Mouse (Mus musculus): ENCODE measurements around the gene Cbln3.

The Cbln3 gene

GRCm38 (mm10) chr14:55852646-55853551 is 31.3 kb downstream of the Cbln3 start:
- in situ Hi-C loops (cut with MboI, MseI): no loop called here

DNA sequence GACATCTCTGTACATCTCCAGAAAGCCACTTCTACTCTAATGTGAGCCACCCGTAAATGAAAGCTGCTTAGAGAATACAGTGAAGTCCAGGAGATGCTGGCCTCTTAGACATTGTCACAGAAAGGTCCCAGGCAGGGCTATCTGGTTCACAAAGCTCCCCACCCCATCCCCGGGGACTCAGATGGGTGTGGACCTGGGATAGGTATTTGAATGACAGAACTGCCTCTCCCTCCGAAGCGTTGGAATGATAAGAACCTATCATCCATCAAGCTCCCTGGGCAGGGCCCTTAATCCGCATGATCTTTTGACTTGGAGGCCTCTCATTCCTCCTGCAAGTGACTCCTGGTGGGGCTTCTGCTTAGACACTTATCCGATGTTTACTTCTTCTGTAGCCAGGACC is 33.3 kb downstream of the Cbln3 start:
- in situ Hi-C loops (cut with MboI, MseI): no loop called here

- in situ Hi-C loops (cut with MboI, MseI): no loop called here
Measured at GRCm38 (mm10) chr14:55845506-55846294, 38.5 kb downstream of the Cbln3 start.

DNA sequence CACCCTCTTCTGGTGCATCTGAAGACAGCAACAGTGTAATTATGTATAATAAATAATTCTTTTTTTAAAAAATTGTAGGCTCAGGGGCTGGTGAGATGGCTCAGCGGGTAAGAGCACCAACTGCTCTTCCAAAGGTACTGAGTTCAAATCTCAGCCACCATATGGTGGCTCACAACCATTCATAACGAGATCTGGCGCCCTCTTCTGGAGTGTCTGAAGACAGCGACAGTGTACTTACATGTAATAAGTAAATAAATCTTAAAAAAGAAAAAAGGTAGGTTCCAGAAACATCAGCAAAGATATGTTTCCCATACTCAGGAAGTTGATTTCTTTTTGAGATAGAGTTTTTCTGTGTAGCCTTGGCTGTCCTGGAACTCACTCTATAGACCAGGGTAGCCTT is 41.4 kb downstream of the Cbln3 start:
- in situ Hi-C loops (cut with MboI, MseI): no loop called here

GRCm38 (mm10) chr14:55840853-55841366 is 43.3 kb downstream of the Cbln3 start:
- in situ Hi-C loops (cut with MboI, MseI): no loop called here

- in situ Hi-C loops (cut with MboI, MseI): no loop called here
Measured at GRCm38 (mm10) chr14:55838740-55839139, 45.5 kb downstream of the Cbln3 start.

GRCm38 (mm10) chr14:55838312-55838711 is 45.9 kb downstream of the Cbln3 start:
- in situ Hi-C loops (cut with MboI, MseI): no loop called here

- in situ Hi-C loops (cut with MboI, MseI): loop anchor here (5.0 kb wide), 1 partner anchor 58 kb away; no protein-coding TSS in a partner anchor
Measured at GRCm38 (mm10) chr14:55834808-55835533, 49.2 kb downstream of the Cbln3 start.

- in situ Hi-C loops (cut with MboI, MseI): loop anchor here (5.0 kb wide), 1 partner anchor 56 kb away; no protein-coding TSS in a partner anchor
Measured at GRCm38 (mm10) chr14:55833126-55833525, 51.1 kb downstream of the Cbln3 start.

DNA sequence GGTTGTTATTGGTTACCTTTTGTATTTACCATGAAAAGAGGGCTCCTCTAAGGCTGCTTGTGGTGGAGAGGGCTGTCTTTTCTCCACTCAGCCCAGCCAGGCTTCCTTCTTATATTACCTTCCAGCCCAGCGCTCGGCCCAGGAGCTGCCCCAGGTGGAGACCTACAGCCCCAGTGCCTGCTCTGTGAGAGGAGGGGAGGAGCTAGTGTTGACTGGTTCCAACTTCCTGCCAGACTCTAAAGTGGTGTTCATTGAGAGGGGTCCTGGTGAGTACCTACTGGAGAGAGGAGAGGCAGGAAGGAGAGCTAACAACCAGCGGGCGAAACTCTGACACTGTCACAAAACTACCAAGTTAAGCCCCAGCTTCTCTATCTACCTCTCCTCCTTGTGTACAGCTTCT is 53.9 kb downstream of the Cbln3 start:
- in situ Hi-C loops (cut with MboI, MseI): loop anchor here (5.0 kb wide), 1 partner anchor 53 kb away; no protein-coding TSS in a partner anchor

DNA sequence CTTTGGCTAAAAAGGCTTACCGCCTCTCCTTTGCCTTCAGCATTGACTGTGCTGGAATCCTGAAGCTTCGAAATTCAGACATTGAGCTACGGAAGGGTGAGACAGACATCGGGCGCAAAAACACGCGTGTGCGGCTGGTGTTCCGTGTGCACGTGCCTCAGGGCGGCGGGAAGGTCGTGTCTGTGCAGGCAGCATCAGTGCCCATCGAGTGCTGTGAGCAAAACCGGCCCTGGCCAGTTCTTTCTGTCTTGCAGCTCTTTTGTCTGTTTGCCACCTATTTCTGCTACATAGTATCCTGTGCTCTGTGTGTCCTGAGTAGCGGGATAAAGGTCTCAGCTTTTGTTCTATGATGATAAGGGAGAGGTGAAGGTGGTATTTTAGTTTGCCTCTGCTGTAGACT is 54.3 kb downstream of the Cbln3 start:
- in situ Hi-C loops (cut with MboI, MseI): loop anchor here (5.0 kb wide), 1 partner anchor 53 kb away; no protein-coding TSS in a partner anchor

All from regulatory T cell (primary cell).